ENCODE assay signal across 17 mouse cellular contexts in genomic region chr4:48087497-48087896, GRCm38 (mm10). TPM values are rescaled to one million over a fixed set of nuclear protein-coding genes. Genes with fewer than 3 reads are reported as not detected.
A peak's percentile ranks its signal among the peaks of the same experiment; 100 is the strongest.
DNase-seq lines count a peak whose midpoint lies in the region; ATAC-seq and TF ChIP-seq lines count a peak whose summit lies in the region.
"Had no signal": no experiment of that assay in that cellular context is flagged by ENCODE, and none has a peak within 500 bp of the region (broad histone marks: within the 10 kb centered on the region; RNA-seq: fewer than 3 reads in every experiment).

No protein-coding gene starts in this region.

- no peak overlapping the region for H3K4me3 ChIP-seq in layer of hippocampus, adult 2 months
- H3K4me3 ChIP-seq: erythroblast, embryonic 14.5 days; heart, adult 2 months; hindbrain, embryonic 12.5 days; limb, embryonic 12.5 days; lung, embryonic 15.5 days had no signal

- peak; percentile 54 for TF ChIP-seq CTCF in layer of hippocampus, adult 2 months (conservative IDR thresholded peaks at IDR 0.05)

- H3K27ac ChIP-seq in layer of hippocampus, adult 2 months, result no peak overlapping the region
- H3K27ac ChIP-seq: heart, adult 2 months; hindbrain, embryonic 12.5 days; limb, embryonic 12.5 days; lung, embryonic 15.5 days had no signal

- peak; percentile 85 for ATAC-seq in megakaryocyte-erythroid progenitor cell, adult 5-6 weeks (replicated peaks; ENCODE audit: low FRiP score, low TSS enrichment, poor library complexity, severe bottlenecking)
- no peak for ATAC-seq in cerebellum, adult (ENCODE audit: insufficient number of reproducible peaks, low FRiP score, low TSS enrichment)

- DNase-seq in layer of hippocampus, adult 2 months (ENCODE audit: low spot score in 2 of 2), result no peak
- DNase-seq in layer of hippocampus, postnatal 14 days (ENCODE audit: low spot score in 2 of 2), result no peak
- peak; percentile 44 for DNase-seq in R1 (ENCODE audit: low read depth, low spot score)
- peak; percentile 28 for DNase-seq in induced T-regulatory cell, adult 2 months (ENCODE audit: low read depth)
- DNase-seq in cerebellum, adult 11 months, result no peak
- DNase-seq in testis, postnatal 14 days (ENCODE audit: low spot score), result no peak
- DNase-seq: adrenal gland, postnatal 25 days; cerebellum, postnatal 36 days; gastrocnemius, postnatal 10 days; heart, adult 2 months; midbrain, embryonic 14.5 days had no signal

RNA-seq across cellular contexts. Expression of gene Stx17, which starts 37.2 kb away (rescaled TPM):
- 10 to 100 TPM; 18.1 to 22.7 TPM for total RNA-seq in layer of hippocampus, adult 2 months (2021)
- total RNA-seq in layer of hippocampus, postnatal 14 days (2021), result 10 to 100 TPM; 24.7 to 28.4 TPM
- total RNA-seq in megakaryocyte-erythroid progenitor cell, adult 5-6 weeks (2014; fragmentation: Nextera tagmentation), result 16.3 and 22.8 TPM in 2 replicates
- 25.6 and 35.5 TPM in 2 replicates for total RNA-seq in megakaryocyte-erythroid progenitor cell, adult 5-6 weeks (2017)

RNA-seq across cellular contexts. Expression of gene Nr4a3, which starts 42.5 kb away (rescaled TPM):
- 10 to 100 TPM; 63.5 to 68.7 TPM for total RNA-seq in layer of hippocampus, adult 2 months (2021)
- 10 to 100 TPM; 90.2 to 95.4 TPM for total RNA-seq in layer of hippocampus, postnatal 14 days (2021)
- 0.59 and 0.64 TPM in 2 replicates for total RNA-seq in megakaryocyte-erythroid progenitor cell, adult 5-6 weeks (2014; fragmentation: Nextera tagmentation)
- 0.27 and 2.2 TPM in 2 replicates for total RNA-seq in megakaryocyte-erythroid progenitor cell, adult 5-6 weeks (2017)

Comparison
In these comparisons a context has a peak if more than half of its experiments do, and no peak if none do; other contexts are left out.
1. DNase-seq: peak in R1 (single experiment) and induced T-regulatory cell, adult 2 months (single experiment); none in layer of hippocampus, adult 2 months (0 of 2), layer of hippocampus, postnatal 14 days (0 of 2), cerebellum, adult 11 months (single experiment) and testis, postnatal 14 days (single experiment).
2. RNA of gene Nr4a3, which starts 42.5 kb away (total RNA-seq): 90.2 to 95.4 TPM in layer of hippocampus, postnatal 14 days and 63.5 to 68.7 TPM in layer of hippocampus, adult 2 months; 0.27 to 2.2 TPM in megakaryocyte-erythroid progenitor cell, adult 5-6 weeks; every median in the first group is over 10 times any median in the second.